Mouse (Mus musculus) neural tube, embryonic 11.5 days (tissue): ENCODE measurements around the gene Gm28374. TPM values are rescaled to one million over a fixed set of nuclear protein-coding genes. Genes with fewer than 3 reads are reported as not detected.

Experiments used
- ATAC-seq: fragments of 200-750 bp; cut with Nextera tagmentation; 2 replicates; pipeline ENCODE4 v1.8.0; 2017; ENCODE audit warnings: moderate number of reproducible peaks, mild to moderate bottlenecking, moderate TSS enrichment, moderate library complexity; ENCODE audit not compliant: insufficient read depth, low FRiP score, low TSS enrichment
- DNase-seq: peaks from one replicate; pipeline ENCODE4 v3.0.0-alpha.2; 2015; ENCODE audit warnings: low spot score
- H3K27ac ChIP-seq: fragments of 300-500 bp; sonication (generic); 2 replicates; pipeline ENCODE4 v1.5.1; 2014; ENCODE audit warnings: low read depth, mild to moderate bottlenecking, low read length
- H3K27me3 ChIP-seq: fragments of 300-500 bp; sonication (generic); 2 replicates; pipeline ENCODE4 v1.6.1; 2014; ENCODE audit warnings: mild to moderate bottlenecking, low read length, mixed read lengths; ENCODE audit not compliant: control insufficient read depth, insufficient read depth
- H3K36me3 ChIP-seq: fragments of 300-500 bp; sonication (generic); 2 replicates; pipeline ENCODE4 v1.6.1; 2014; ENCODE audit warnings: mild to moderate bottlenecking, low read length, moderate library complexity, mixed read lengths; ENCODE audit not compliant: control insufficient read depth, insufficient read depth
- H3K4me1 ChIP-seq: fragments of 300-500 bp; sonication (generic); 2 replicates; pipeline ENCODE4 v1.6.1; 2014; ENCODE audit warnings: low read length, mixed read lengths; ENCODE audit not compliant: control insufficient read depth, insufficient read depth
- H3K4me2 ChIP-seq: fragments of 300-500 bp; sonication (generic); 2 replicates; pipeline ENCODE4 v1.6.1; 2014; ENCODE audit warnings: low read depth, mild to moderate bottlenecking, moderate library complexity
- H3K4me3 ChIP-seq: fragments of 300-500 bp; sonication (generic); 2 replicates; pipeline ENCODE4 v1.5.1; 2014; ENCODE audit warnings: low read depth, low read length
- H3K9ac ChIP-seq: fragments of 300-500 bp; sonication (generic); 2 replicates; pipeline ENCODE4 v1.6.1; 2014; ENCODE audit warnings: mild to moderate bottlenecking, low read length
- H3K9me3 ChIP-seq: fragments of 300-500 bp; sonication (generic); 2 replicates; pipeline ENCODE4 v1.6.1; 2016; ENCODE audit warnings: low read length; ENCODE audit not compliant: control insufficient read depth
- WGBS: fragments of 180-500 bp; shearing (Covaris S2); extraction: QIAGEN DNeasy Blood & Tissue Kit; methylation state at CpG from one replicate; pipeline ENCODE4 v1.1.7; 2014; 5-methylcytosine and 5-hydroxymethylcytosine counted together
- polyA plus RNA-seq: library from polyadenylated mRNA; unstranded; fragments of >200 nt; fragmentation: Nextera tagmentation; extraction: Ambion mirVana; gene quantifications from 2 replicates; pipeline ENCODE4 v1.2.1, GENCODE M21; 2014

Gm28374 gene
- polyA plus RNA-seq, 1 experiment from 2014 or later: 0.88 TPM

- 92% methylated on average over 5 of the region's 5 CpGs for WGBS
Measured at GRCm38 (mm10) chr19:6054296-6054695, 27.8 kb downstream of the Gm28374 start.

DNA sequence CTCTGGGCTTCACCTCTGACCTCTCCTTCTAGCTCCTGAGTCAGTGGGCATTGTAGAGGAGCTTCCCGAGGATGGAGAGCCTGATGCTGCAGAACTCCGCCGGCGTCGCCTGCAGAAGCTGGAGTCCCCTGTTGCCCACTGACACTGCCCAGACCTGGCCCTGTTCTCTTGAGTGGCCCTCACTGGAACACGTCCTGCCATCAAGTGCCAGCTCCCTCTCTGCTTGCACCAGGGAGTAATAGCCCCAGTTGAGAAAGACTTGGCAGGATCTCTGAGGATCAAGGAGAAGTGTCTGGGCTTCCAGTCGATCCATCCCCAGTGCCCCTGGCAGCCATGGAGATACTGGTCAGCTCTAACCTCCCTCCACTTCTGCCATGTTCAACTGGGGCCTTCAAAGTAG lies 29.5 kb downstream of the Gm28374 start:
- Histone ChIP-seq H3K27ac (no peak overlapping the region), H3K9ac (no peak overlapping the region), H3K27me3 (no peaks in the 10 kb centered on the region), H3K4me1 (peaks cover 8% of the 10 kb centered on the region; the same call in 1 of the 2 replicates), H3K36me3 (peaks cover 34% of the 10 kb centered on the region), H3K4me2 (no peak overlapping the region), H3K4me3 (no peak overlapping the region), H3K9me3 (no peaks in the 10 kb centered on the region)
- no peak for DNase-seq
- no peak for ATAC-seq
- 92% methylated on average over 7 of the region's 7 CpGs for WGBS

More at GRCm38 (mm10) chr19:6054296-6054695, 27.8 kb downstream of the Gm28374 start:
- H3K4me2 ChIP-seq: no peak overlapping the region
- ATAC-seq (no peak), DNase-seq (no peak)
- no peak overlapping the region for H3K27ac ChIP-seq
- H3K4me3 ChIP-seq: no peak overlapping the region
- H3K9me3 ChIP-seq: no peaks in the 10 kb centered on the region
- H3K4me1 ChIP-seq: peaks cover 10% of the 10 kb centered on the region; the same call in 1 of the 2 replicates
- H3K36me3 ChIP-seq: peaks cover 27% of the 10 kb centered on the region
- H3K27me3 ChIP-seq: no peaks in the 10 kb centered on the region
- H3K9ac ChIP-seq: no peak overlapping the region

GRCm38 (mm10) chr19:6048681-6049410 lies 33.2 kb downstream of the Gm28374 start:
- ATAC-seq: no peak
- WGBS: 92% methylated on average over 11 of the region's 11 CpGs

DNA sequence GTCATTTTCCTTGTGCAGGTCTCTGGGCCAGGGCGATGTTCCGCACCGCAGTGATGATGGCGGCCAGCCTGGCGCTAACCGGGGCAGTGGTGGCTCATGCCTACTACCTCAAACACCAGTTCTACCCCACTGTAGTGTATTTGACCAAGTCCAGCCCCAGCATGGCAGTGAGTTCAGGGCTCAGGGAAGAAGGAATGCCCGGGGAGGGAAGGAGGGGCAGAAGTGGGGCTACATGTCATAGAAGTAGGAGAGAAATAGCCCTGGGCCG lies 34.2 kb downstream of the Gm28374 start:
- H3K27ac ChIP-seq: no peak overlapping the region

More at GRCm38 (mm10) chr19:6048681-6049410, 33.2 kb downstream of the Gm28374 start:
- Histone ChIP-seq H3K27me3 (no peaks in the 10 kb centered on the region), H3K9ac (no peak overlapping the region), H3K4me3 (no peak overlapping the region), H3K4me1 (peaks cover 10% of the 10 kb centered on the region), H3K36me3 (peaks cover 27% of the 10 kb centered on the region), H3K9me3 (no peaks in the 10 kb centered on the region), H3K4me2 (no peak overlapping the region), H3K27ac (no peak overlapping the region)
- DNase-seq: no peak

GRCm38 (mm10) chr19:6047154-6047898 lies 34.7 kb downstream of the Gm28374 start:
- H3K9ac ChIP-seq: peak overlapping the region; percentile 93
- no peaks in the 10 kb centered on the region for H3K9me3 ChIP-seq
- no peak for DNase-seq
- H3K27me3 ChIP-seq: no peaks in the 10 kb centered on the region
- 2% methylated on average over 44 of the region's 44 CpGs for WGBS
- H3K4me2 ChIP-seq: peak overlapping the region; percentile 92
- H3K27ac ChIP-seq: peak overlapping the region; percentile 98
- H3K4me1 ChIP-seq: peaks cover 10% of the 10 kb centered on the region
- peak; percentile 16 for ATAC-seq
- H3K36me3 ChIP-seq: peaks cover 24% of the 10 kb centered on the region
- peak overlapping the region; percentile 93 for H3K4me3 ChIP-seq

More for the DNA sequence above, 34.2 kb downstream of the Gm28374 start:
- Histone ChIP-seq H3K9ac (peak overlapping the region; percentile 93), H3K4me2 (peak overlapping the region; percentile 92), H3K4me3 (peak overlapping the region; percentile 93), H3K9me3 (no peaks in the 10 kb centered on the region), H3K4me1 (peaks cover 10% of the 10 kb centered on the region), H3K36me3 (peaks cover 25% of the 10 kb centered on the region), H3K27me3 (no peaks in the 10 kb centered on the region)
- DNase-seq (no peak), ATAC-seq (no peak)
- WGBS: 87% methylated on average over 8 of the region's 8 CpGs

DNA sequence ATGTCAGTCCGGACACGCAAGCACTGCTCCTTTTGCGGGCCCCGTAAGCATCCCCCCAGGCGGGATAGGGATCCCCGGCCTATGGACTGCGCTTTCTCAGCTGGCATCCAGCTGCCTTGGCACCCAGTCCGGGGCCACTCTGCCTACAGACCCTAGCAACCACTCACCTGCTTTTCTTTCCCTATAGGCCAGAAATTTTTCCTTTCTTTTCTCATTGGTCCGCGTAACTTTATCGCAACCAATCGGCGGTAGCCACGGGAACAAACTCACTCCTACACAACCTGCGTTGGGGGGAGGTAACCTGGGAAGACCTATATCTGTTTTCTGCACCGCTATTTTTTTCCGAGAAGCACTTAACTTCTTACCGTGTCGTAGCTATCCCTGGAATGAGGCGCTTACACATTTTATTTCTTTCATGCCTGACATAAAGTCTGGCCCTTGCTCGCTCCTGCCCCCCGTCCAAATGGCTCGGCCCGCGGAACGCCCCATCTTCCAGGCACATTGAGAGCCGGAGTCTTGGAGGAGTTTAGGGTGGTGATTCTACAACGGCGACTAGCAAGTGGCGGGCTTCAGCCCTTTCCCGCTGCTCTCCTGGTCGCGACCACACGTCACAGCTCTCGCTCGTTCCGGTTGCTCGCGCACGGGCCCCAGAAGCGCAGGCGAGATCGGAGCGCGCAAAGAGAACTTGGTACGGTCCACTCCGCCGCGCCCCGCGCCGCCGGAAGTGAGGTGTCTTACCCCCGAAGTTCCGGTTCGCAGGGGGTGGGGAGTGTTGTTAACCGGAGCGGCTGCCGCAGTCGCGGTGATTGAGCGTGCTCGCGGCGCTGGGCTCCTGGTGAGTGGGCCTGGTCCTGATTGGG lies 35.5 kb downstream of the Gm28374 start, which contains the start of gene Syvn1:
Syvn1 (plus strand) TSS at position 283 of the 860 bp plus-strand sequence.
- DNase-seq: peak; percentile 92
- peaks cover 10% of the 10 kb centered on the region for H3K4me1 ChIP-seq
- H3K9me3 ChIP-seq: no peaks in the 10 kb centered on the region
- under 1% methylated on average over 65 of the region's 65 CpGs for WGBS
- H3K4me2 ChIP-seq: peak within 1 kb of the TSS; percentile 92
- H3K36me3 ChIP-seq: peaks cover 22% of the 10 kb centered on the region
- H3K27me3 ChIP-seq: no peaks in the 10 kb centered on the region
- peak within 1 kb of the TSS; percentile 98 for H3K27ac ChIP-seq
- ATAC-seq: peak; percentile 88
- peak within 1 kb of the TSS; percentile 93 for H3K4me3 ChIP-seq
- peak within 1 kb of the TSS; percentile 93 for H3K9ac ChIP-seq

DNA sequence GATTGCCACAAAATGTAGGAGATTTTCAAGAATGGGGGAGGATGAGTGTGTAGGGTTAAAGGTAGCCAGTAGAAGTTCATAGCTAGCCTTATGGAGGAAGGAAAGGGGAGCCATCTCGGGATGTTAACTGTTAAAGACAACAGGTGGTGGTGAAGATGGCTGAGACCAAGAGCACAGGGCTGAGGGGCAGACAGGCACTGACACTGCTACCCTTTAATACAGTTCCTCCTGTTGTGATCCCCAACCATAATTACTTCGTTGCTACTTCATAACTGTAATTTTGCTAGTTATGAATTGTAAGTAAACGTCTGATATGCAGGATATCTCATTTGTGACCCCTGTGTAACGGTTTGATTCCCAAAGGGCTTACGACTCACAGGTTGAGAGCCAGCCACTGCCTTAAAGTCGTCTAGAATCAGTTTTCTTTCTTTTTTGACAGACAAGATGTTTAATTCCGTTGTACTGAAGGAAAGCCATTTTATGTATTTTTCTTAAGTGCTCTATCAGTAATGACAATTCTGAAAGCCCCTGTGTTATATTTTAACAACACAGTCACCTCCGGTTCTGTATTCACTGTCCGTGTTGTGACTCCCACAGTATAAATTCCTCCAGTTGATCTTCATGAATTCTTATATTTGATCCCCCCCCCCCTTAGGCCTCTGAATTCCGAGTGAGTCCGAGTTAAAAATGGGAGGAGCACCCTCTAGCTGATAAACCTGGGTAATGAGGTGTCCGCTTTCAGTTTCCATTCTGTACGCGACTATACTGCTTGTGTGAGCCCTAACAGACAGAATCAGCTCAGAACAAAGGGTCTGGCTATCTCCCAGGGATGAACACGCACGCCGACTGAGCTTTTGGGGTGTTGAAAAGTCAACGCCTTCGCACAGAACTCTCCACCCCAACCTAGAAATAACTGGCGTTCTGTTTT lies 36.4 kb downstream of the Gm28374 start:
- Histone ChIP-seq H3K4me1 (peaks cover 10% of the 10 kb centered on the region), H3K36me3 (peaks cover 17% of the 10 kb centered on the region), H3K27ac (peak overlapping the region; percentile 98), H3K27me3 (no peaks in the 10 kb centered on the region), H3K4me3 (peak overlapping the region; percentile 93), H3K4me2 (peak overlapping the region; percentile 92), H3K9ac (peak overlapping the region; percentile 93), H3K9me3 (no peaks in the 10 kb centered on the region)
- 22% methylated on average over 20 of the region's 20 CpGs for WGBS
- no peak for DNase-seq
- ATAC-seq: 0 out of 2 replicates have a peak, but pooled peaks have one; percentile 7
